Mouse (Mus musculus): ENCODE data around the gene Nfib. TPM values are rescaled to one million over a fixed set of nuclear protein-coding genes. Genes with fewer than 3 reads are reported as not detected.

Nfib gene
- polyA plus RNA-seq (2015; fragmentation: Nextera tagmentation; extraction: Ambion mirVana): 107 and 113 TPM in 2 replicates

- Histone ChIP-seq H3K4me2 (no peak within 1 kb of the TSS), H3K27me3 (peaks cover 7% of the 10 kb centered on the region; the same call in 1 of the 2 replicates), H3K9ac (no peak within 1 kb of the TSS), H3K4me1 (peaks cover 9% of the 10 kb centered on the region; the same call in 1 of the 2 replicates), H3K27ac (no peak within 1 kb of the TSS), H3K4me3 (no peak within 1 kb of the TSS), H3K36me3 (no peaks in the 10 kb centered on the region), H3K9me3 (no peaks in the 10 kb centered on the region)
- ATAC-seq (ENCODE audit: borderline replicate concordance, extremely low read depth, low FRiP score, low TSS enrichment): no peak
- 60% methylated on average over 23 of the region's 23 CpGs for WGBS
Observed at GRCm38 (mm10) chr4:82704841-82705794, at the start of gene Nfib. Nfib (minus strand) TSS chr4:82705750.

GRCm38 (mm10) chr4:82735764-82736163 is 30.2 kb upstream of the Nfib start:
- no peak for ATAC-seq (ENCODE audit: borderline replicate concordance, extremely low read depth, low FRiP score, low TSS enrichment)
- Histone ChIP-seq H3K36me3 (no peaks in the 10 kb centered on the region), H3K9ac (no peak overlapping the region), H3K4me3 (no peak overlapping the region), H3K4me1 (0 out of 2 replicates have a peak, but pooled peaks cover 6% of the 10 kb centered on the region), H3K9me3 (no peaks in the 10 kb centered on the region), H3K27ac (no peak overlapping the region), H3K4me2 (no peak overlapping the region), H3K27me3 (no peaks in the 10 kb centered on the region)
- WGBS: 40% methylated on average over 5 of the region's 5 CpGs

GRCm38 (mm10) chr4:82734765-82735481 is 29.4 kb upstream of the Nfib start:
- ATAC-seq (ENCODE audit: borderline replicate concordance, extremely low read depth, low FRiP score, low TSS enrichment): no peak
- H3K4me2 ChIP-seq: no peak overlapping the region
- H3K27ac ChIP-seq: no peak overlapping the region
- H3K27me3 ChIP-seq: no peaks in the 10 kb centered on the region
- 66% methylated on average over 22 of the region's 22 CpGs for WGBS
- no peaks in the 10 kb centered on the region for H3K9me3 ChIP-seq
- H3K4me1 ChIP-seq: 0 out of 2 replicates have a peak, but pooled peaks cover 6% of the 10 kb centered on the region
- H3K36me3 ChIP-seq: no peaks in the 10 kb centered on the region
- H3K9ac ChIP-seq: no peak overlapping the region
- no peak overlapping the region for H3K4me3 ChIP-seq

- H3K4me3 ChIP-seq: no peak overlapping the region
- H3K9ac ChIP-seq: no peak overlapping the region
- WGBS: 57% methylated on average over 5 of the region's 5 CpGs
- ATAC-seq (ENCODE audit: borderline replicate concordance, extremely low read depth, low FRiP score, low TSS enrichment): no peak
- H3K4me1 ChIP-seq: 0 out of 2 replicates have a peak, but pooled peaks cover 6% of the 10 kb centered on the region
- H3K27ac ChIP-seq: no peak overlapping the region
- H3K36me3 ChIP-seq: no peaks in the 10 kb centered on the region
- no peak overlapping the region for H3K4me2 ChIP-seq
- H3K9me3 ChIP-seq: no peaks in the 10 kb centered on the region
- H3K27me3 ChIP-seq: no peaks in the 10 kb centered on the region
Observed at GRCm38 (mm10) chr4:82734348-82734747, 28.8 kb upstream of the Nfib start.

- Histone ChIP-seq H3K9me3 (no peaks in the 10 kb centered on the region), H3K4me1 (0 out of 2 replicates have a peak, but pooled peaks cover 6% of the 10 kb centered on the region), H3K27ac (no peak overlapping the region), H3K9ac (no peak overlapping the region), H3K4me3 (no peak overlapping the region), H3K4me2 (no peak overlapping the region), H3K36me3 (no peaks in the 10 kb centered on the region), H3K27me3 (no peaks in the 10 kb centered on the region)
- ATAC-seq (ENCODE audit: borderline replicate concordance, extremely low read depth, low FRiP score, low TSS enrichment): no peak
- WGBS: 75% methylated on average over 3 of the region's 3 CpGs
Observed at GRCm38 (mm10) chr4:82733636-82734035, 28.1 kb upstream of the Nfib start.

GRCm38 (mm10) chr4:82730248-82730887 is 24.8 kb upstream of the Nfib start:
- no peak for ATAC-seq (ENCODE audit: borderline replicate concordance, extremely low read depth, low FRiP score, low TSS enrichment)

GRCm38 (mm10) chr4:82724058-82724457 is 18.5 kb upstream of the Nfib start:
- H3K36me3 ChIP-seq: no peaks in the 10 kb centered on the region
- 62% methylated on average over 10 of the region's 10 CpGs for WGBS
- H3K9ac ChIP-seq: no peak overlapping the region
- H3K4me3 ChIP-seq: no peak overlapping the region
- no peaks in the 10 kb centered on the region for H3K4me1 ChIP-seq
- no peak overlapping the region for H3K27ac ChIP-seq
- no peaks in the 10 kb centered on the region for H3K27me3 ChIP-seq
- H3K9me3 ChIP-seq: no peaks in the 10 kb centered on the region; the same call in 1 of the 2 replicates
- ATAC-seq (ENCODE audit: borderline replicate concordance, extremely low read depth, low FRiP score, low TSS enrichment): no peak
- no peak overlapping the region for H3K4me2 ChIP-seq

More at GRCm38 (mm10) chr4:82730248-82730887, 24.8 kb upstream of the Nfib start:
- 73% methylated on average over 5 of the region's 5 CpGs for WGBS
- no peaks in the 10 kb centered on the region for H3K9me3 ChIP-seq
- no peak overlapping the region for H3K9ac ChIP-seq
- H3K27me3 ChIP-seq: no peaks in the 10 kb centered on the region
- no peak overlapping the region for H3K27ac ChIP-seq
- no peak overlapping the region for H3K4me2 ChIP-seq
- H3K4me1 ChIP-seq: 0 out of 2 replicates have a peak, but pooled peaks cover 6% of the 10 kb centered on the region
- no peaks in the 10 kb centered on the region for H3K36me3 ChIP-seq
- no peak overlapping the region for H3K4me3 ChIP-seq

- H3K9me3 ChIP-seq: no peaks in the 10 kb centered on the region; the same call in 1 of the 2 replicates
- H3K9ac ChIP-seq: no peak overlapping the region
- no peak overlapping the region for H3K4me3 ChIP-seq
- no peak overlapping the region for H3K27ac ChIP-seq
- H3K36me3 ChIP-seq: no peaks in the 10 kb centered on the region
- 84% methylated on average over 8 of the region's 8 CpGs for WGBS
- H3K4me2 ChIP-seq: no peak overlapping the region
- no peak for ATAC-seq (ENCODE audit: borderline replicate concordance, extremely low read depth, low FRiP score, low TSS enrichment)
- H3K4me1 ChIP-seq: no peaks in the 10 kb centered on the region
- H3K27me3 ChIP-seq: no peaks in the 10 kb centered on the region
Observed at GRCm38 (mm10) chr4:82723048-82723447, 17.5 kb upstream of the Nfib start.

- no peak overlapping the region for H3K4me3 ChIP-seq
- H3K4me1 ChIP-seq: no peaks in the 10 kb centered on the region
- H3K9ac ChIP-seq: no peak overlapping the region
- ATAC-seq (ENCODE audit: borderline replicate concordance, extremely low read depth, low FRiP score, low TSS enrichment): no peak
- H3K36me3 ChIP-seq: no peaks in the 10 kb centered on the region
- WGBS: 72% methylated on average over 2 of the region's 2 CpGs
- H3K4me2 ChIP-seq: no peak overlapping the region
- no peaks in the 10 kb centered on the region; the same call in 1 of the 2 replicates for H3K9me3 ChIP-seq
- H3K27me3 ChIP-seq: no peaks in the 10 kb centered on the region
- no peak overlapping the region for H3K27ac ChIP-seq
Observed at GRCm38 (mm10) chr4:82715833-82716232, 10.3 kb upstream of the Nfib start.

- H3K27me3 ChIP-seq: no peaks in the 10 kb centered on the region
- WGBS: 71% methylated on average over 7 of the region's 7 CpGs
- ATAC-seq (ENCODE audit: borderline replicate concordance, extremely low read depth, low FRiP score, low TSS enrichment): no peak
Observed at GRCm38 (mm10) chr4:82711611-82712295, 6.2 kb upstream of the Nfib start.

GRCm38 (mm10) chr4:82709666-82710065 is 4.1 kb upstream of the Nfib start:
- Histone ChIP-seq H3K9me3 (no peaks in the 10 kb centered on the region), H3K4me2 (no peak overlapping the region), H3K4me1 (peaks cover 9% of the 10 kb centered on the region; the same call in 1 of the 2 replicates), H3K9ac (no peak overlapping the region), H3K36me3 (no peaks in the 10 kb centered on the region), H3K4me3 (no peak overlapping the region), H3K27me3 (peaks cover 7% of the 10 kb centered on the region; the same call in 1 of the 2 replicates), H3K27ac (no peak overlapping the region)
- no peak for ATAC-seq (ENCODE audit: borderline replicate concordance, extremely low read depth, low FRiP score, low TSS enrichment)
- WGBS: 67% methylated on average over 6 of the region's 6 CpGs

More at GRCm38 (mm10) chr4:82711611-82712295, 6.2 kb upstream of the Nfib start:
- H3K4me3 ChIP-seq: no peak overlapping the region
- no peak overlapping the region for H3K27ac ChIP-seq
- H3K4me2 ChIP-seq: no peak overlapping the region
- H3K4me1 ChIP-seq: no peaks in the 10 kb centered on the region
- no peaks in the 10 kb centered on the region for H3K9me3 ChIP-seq
- H3K36me3 ChIP-seq: no peaks in the 10 kb centered on the region
- no peak overlapping the region for H3K9ac ChIP-seq

Data from lung, embryonic 15.5 days (tissue).